Mouse (Mus musculus): ENCODE results near the gene Itgb8. TPM values are rescaled to one million over a fixed set of nuclear protein-coding genes. Genes with fewer than 3 reads are reported as not detected.

Gene Itgb8
- polyA plus RNA-seq (2017; shearing (Covaris generic)), result 10 to 100 TPM in 1 of 2 experiments, 1 to 10 TPM in 1; 2.3 to 10.4 TPM

GRCm38 (mm10) chr12:119238696-119239415 lies at the start of gene Itgb8:
Gene Itgb8 (minus strand): TSS chr12:119238802.

Other genes starting within 250 kb of the Itgb8 start
- under 1 TPM in 1 of 2 experiments, not detected in 1; 0.10 TPM for gene Macc1, start 75.5 kb upstream of the Itgb8 start, polyA plus RNA-seq (2017; shearing (Covaris generic))

All from activated CD4-positive, CD25-positive, alpha-beta regulatory T cell (primary cell).